Mouse (Mus musculus): ENCODE data around the gene Flot2. TPM values are rescaled to one million over a fixed set of nuclear protein-coding genes. Genes with fewer than 3 reads are reported as not detected.

The Flot2 gene
- total RNA-seq (2021): 10 to 100 TPM; 46.0 to 49.8 TPM
- long read RNA-seq, experiment 1, transcript Flot2-202 (11 exons, 2,568 nt): minor isoform, 16 of 209 reads
- long read RNA-seq, experiment 1, transcript Flot2-201 (11 exons, 2,621 nt): major isoform, 163 of 209 reads
- long read RNA-seq, experiment 1, partial matches to known transcripts: 11 of 209 reads
- long read RNA-seq, experiment 1, other reads (novel, unspliced or antisense): 17 of 209 reads
- long read RNA-seq, experiment 2, transcript Flot2-201 (11 exons, 2,621 nt): major isoform, 141 of 171 reads
- long read RNA-seq, experiment 2, partial matches to known transcripts: 16 of 171 reads
- long read RNA-seq, experiment 2, other reads (novel, unspliced or antisense): 10 of 171 reads

DNA sequence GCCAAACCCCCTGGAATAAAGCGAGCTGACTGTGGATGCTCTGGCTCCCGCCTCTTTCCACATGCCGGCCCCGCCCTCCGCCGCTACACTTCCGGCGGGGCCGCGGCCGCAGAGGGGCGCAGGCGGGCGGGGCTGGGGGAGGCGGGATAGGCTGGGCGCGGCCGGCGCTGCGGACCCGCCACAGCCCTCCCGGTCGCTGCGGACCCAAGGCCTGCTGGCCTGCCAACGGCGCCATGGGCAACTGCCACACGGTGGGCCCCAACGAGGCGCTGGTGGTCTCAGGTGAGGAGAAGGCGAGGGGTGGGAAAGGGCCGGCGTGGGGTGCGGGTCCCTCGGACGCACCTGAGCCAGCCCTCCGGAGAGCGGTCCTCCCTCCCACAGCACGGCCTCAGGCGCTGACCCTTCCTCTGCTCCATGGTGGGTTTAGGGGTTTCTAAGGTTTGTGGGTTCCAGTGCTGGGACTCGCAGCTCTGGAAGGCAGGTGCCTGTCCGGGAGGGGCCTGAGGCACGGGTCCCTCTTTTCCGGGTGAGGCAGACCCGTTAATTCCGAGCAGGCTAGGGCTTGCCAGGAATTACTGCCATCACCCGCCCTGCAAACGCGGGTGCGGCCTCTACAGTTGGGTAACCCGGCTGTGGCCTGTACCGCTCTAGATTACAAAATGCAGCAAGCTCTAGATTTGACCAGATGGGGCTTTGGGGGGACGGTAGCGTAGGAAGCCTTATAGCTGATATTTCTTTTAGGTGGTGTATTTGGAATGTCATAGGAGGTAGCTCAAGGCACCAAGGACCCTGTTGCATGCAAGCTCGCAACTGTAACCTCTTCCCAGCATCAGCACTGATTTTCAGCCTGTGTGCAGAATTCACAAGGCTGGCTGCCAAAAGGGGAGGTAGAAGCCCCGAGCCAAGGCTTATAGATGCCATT lies at the start of gene Flot2:
Gene Flot2 (plus strand): TSS at position 101 of the 922 bp plus-strand sequence.
- intact Hi-C loops (cut with DNase I): loop anchor here (5.0 kb wide), 1 partner anchor 139 kb away; the partner anchor contains the start of genes Nek8 and Tlcd1

DNA sequence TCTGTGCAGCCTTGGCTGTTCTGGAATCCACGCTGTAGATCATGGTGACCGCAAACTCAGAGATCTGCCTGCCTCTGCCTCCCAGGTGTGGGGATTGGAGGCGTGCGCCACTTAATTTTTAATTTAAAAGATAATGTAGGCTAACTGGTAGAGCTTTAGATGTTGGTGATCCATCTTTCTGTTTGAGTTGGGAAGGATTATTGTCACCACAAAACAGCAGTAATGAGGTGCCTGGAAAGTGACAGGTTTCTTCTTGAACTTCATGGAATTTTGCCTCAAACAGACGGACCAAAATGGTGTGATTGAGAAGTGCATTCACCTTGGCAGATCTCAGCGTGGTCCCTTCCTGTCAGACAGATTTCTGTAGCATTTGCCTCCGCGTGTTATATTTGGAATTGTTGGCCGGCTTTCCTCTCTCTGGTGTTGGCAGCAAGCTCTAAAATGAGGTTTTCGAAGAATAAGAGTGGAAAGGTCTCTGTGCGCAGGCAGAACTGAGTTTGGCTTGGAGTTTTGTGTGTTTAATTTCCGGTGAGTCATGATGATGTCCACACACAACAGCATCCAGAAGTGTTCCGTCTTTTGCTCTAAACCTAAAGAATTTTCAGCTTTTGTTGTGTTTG lies 48.5 kb upstream of the Flot2 start:
- Histone ChIP-seq H3K27ac (no peak overlapping the region), H3K4me3 (no peak overlapping the region)
- DNase-seq: no peak
- TF ChIP-seq CTCF (IDR thresholded peaks at IDR 0.05): no peak
- intact Hi-C loops (cut with DNase I): no loop called here

More for the DNA sequence above, at the start of gene Flot2:
- Histone ChIP-seq H3K27ac (peak within 1 kb of the TSS; percentile 94), H3K4me3 (peak within 1 kb of the TSS; percentile 91)
- peak; percentile 45 for TF ChIP-seq CTCF (IDR thresholded peaks at IDR 0.05)
- DNase-seq: peak; percentile 78

DNA sequence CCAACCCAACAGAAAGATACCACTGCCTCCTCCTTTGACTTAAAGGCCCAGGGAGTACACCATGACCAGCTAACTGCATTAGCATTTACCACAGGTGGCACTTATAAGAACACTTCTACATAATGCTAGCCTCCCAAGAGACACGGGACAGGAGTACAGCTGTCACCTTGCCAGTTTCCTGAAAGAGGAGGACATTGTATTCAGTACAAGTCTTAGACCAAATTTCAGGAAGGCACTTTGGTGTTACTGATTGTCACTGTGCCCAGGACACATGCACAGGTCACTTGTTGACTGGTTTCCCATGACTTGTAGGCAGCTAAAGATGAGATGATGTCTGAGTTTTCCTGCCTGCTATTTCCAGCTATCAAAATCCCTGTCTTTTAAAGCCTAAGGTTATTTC lies 42.2 kb upstream of the Flot2 start:
- Histone ChIP-seq H3K27ac (peak overlapping the region; percentile 60), H3K4me3 (no peak overlapping the region)
- no peak for DNase-seq
- intact Hi-C loops (cut with DNase I): no loop called here
- TF ChIP-seq CTCF (IDR thresholded peaks at IDR 0.05): no peak

DNA sequence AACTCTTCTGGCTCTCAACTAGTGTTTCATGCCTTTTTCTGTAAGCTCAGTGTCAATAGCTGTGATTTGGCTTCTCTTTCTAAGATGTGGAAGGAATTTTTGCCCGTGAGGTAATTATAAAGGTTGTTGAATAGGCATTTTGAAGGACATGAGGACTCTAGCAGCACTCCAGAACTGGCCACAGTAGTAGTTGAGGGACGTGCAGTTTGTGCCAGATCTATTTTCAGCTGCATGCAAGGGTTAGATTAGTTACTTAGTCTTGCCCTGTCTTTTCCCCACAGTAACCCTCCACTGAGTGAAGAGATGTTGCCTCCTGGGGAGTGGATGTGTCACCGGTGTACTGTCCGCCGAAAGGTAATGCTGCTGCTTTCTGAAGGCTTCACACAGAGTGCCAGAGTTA lies 31.3 kb upstream of the Flot2 start:
- H3K27ac ChIP-seq: peak overlapping the region; percentile 85
- H3K4me3 ChIP-seq: no peak overlapping the region; the same call in 1 of the 2 replicates
- no peak for TF ChIP-seq CTCF (IDR thresholded peaks at IDR 0.05)
- intact Hi-C loops (cut with DNase I): no loop called here
- peak; percentile 45 for DNase-seq

DNA sequence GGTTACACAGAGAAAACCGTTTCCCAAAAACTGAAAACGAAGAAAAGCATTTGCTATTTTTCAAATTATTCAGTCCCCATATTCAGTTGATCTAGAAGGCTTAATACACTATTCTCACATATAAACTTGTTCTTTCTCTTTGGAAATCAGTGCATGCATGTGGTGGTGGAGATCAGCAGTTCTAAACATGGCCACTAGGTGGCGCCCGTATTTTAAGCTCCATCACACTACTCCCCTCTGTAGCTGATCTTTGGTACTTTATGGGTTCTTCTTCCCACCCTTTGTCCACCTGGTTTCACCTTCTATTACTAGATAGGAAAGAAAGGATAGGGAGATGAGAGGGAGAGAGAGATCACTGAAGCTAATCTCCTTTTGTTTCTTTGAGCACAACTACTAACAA lies 18.1 kb upstream of the Flot2 start:
- Histone ChIP-seq H3K4me3 (no peak overlapping the region), H3K27ac (no peak overlapping the region)
- intact Hi-C loops (cut with DNase I): loop anchor here (1.0 to 2.0 kb wide), 2 partner anchors 35 to 158 kb away; no protein-coding TSS in a partner anchor
- TF ChIP-seq CTCF (IDR thresholded peaks at IDR 0.05): peak; percentile 95
- DNase-seq: peak; percentile 74

DNA sequence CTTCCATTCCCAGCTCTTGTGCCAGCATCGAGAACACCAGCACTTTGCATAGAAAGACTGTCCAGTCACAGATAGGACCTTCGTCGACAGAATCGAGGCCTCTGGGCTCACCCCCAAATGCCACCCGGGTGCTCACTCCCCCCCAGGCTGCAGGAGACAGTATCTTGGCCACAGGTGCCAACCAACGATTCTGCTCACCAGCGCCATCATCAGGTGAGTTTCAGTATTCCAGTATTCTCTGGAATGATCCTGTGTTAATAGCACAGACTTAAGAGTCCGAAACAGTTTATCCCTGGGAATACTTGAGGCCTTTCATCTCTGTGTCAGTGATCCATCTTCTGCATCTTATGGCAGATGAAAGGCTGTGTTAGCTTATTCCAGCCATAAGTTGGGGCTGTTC lies 14.1 kb upstream of the Flot2 start:
- Histone ChIP-seq H3K27ac (no peak overlapping the region), H3K4me3 (no peak overlapping the region)
- peak; percentile 57 for TF ChIP-seq CTCF (IDR thresholded peaks at IDR 0.05)
- intact Hi-C loops (cut with DNase I): no loop called here
- DNase-seq: peak; percentile 37

DNA sequence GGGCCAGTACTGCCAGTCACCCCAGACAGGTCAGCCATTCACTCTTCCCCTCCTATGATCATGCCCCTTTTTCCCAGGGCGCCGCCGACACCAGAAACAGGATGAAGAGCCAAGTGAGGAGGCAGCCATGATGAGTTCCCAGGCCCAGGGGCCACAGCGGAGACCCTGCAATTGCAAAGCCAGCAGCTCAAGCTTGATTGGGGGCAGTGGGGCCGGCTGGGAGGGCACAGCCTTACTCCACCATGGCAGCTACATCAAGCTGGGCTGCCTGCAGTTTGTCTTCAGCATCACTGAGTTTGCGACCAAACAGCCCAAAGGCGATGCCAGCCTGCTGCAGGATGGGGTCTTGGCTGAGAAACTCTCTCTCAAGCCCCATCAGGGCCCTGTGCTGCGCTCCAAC lies 8.5 kb upstream of the Flot2 start:
- H3K4me3 ChIP-seq: no peak overlapping the region
- no peak for DNase-seq
- no peak overlapping the region for H3K27ac ChIP-seq
- no peak for TF ChIP-seq CTCF (IDR thresholded peaks at IDR 0.05)
- intact Hi-C loops (cut with DNase I): no loop called here

DNA sequence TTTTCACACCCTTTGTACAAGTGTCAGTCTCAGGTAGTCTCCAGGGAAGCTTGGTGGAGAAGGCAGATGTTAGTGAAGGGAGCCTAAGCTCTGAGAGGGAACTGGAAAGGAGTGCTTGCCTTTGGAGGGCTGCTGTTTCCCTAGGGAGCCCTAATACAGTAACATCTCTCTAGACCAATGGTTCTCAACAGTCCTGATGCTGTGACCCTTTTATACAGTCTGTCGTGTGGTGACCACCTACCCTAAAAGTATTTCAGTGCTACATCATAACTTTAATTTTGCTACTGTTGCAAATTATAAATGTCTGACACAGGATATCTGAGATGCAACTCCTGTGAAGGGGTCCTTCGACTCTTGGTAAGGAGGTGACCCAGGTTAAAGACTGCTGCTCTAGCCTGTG lies 7.1 kb upstream of the Flot2 start:
- no peak overlapping the region for H3K4me3 ChIP-seq
- H3K27ac ChIP-seq: no peak overlapping the region
- intact Hi-C loops (cut with DNase I): no loop called here
- no peak for DNase-seq
- no peak for TF ChIP-seq CTCF (IDR thresholded peaks at IDR 0.05)

DNA sequence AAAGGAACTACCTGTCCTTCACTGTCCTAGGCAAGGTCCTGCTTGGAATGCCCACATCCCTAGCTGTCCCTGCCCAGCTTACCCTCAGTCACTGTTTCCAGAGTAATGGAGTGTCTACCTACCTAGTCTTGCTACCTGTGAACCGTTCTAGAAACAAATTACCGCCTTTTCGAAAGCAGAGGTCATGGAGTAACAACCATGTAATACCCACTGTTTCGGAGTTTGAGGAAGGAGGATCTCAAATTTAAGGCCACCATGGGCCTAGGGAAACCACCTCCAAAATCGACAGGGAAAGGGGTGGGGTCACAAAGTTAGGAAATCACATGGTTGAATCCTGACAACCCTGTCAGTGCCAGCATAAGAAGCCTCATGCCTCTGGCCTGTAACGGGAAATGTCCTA lies 6.3 kb upstream of the Flot2 start:
- 0 out of 2 replicates have a peak overlapping the region, but pooled peaks have one; percentile 74 for H3K27ac ChIP-seq
- DNase-seq: no peak
- TF ChIP-seq CTCF (IDR thresholded peaks at IDR 0.05): no peak
- intact Hi-C loops (cut with DNase I): no loop called here
- peak overlapping the region; percentile 75 for H3K4me3 ChIP-seq

DNA sequence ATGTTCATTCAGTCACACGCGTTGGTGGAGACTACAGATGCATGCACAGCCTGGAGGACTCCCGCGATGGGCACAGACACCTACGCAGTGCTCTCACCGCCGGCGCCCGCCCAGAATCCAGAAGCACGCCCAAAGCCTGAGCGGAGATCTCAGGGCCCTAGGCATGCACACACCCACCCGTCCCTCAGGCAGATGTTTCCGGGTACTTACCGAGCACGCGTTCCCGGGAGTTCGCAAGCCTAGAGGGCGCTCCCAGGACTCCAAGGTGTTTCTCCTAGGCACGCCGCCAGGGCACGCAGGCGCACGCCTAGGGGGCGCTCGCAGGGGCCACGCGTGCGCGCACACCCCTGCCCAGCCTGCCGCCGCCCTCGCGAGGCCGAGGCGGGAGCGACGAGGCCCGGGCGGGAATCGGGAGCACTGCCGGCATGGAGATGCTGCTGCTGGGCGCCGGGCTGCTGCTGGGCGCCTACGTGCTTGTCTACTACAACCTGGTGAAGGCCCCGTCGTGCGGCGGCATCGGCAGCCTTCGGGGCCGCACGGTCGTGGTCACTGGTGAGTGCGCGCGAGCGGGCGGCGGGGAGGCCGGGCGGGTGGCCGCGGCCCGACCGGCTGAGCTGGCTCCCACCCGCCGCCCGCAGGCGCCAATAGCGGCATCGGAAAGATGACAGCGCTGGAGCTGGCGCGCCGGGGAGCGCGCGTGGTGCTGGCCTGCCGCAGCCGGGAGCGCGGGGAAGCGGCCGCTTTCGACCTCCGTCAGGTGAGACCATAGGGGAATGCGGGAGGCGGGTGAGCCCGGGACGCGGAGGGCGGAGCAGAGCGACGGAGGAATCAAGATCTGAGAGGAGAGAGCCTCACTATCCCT lies 5.6 kb upstream of the Flot2 start, which contains the start of gene Dhrs13:
Gene Dhrs13 (plus strand): TSS at position 334 of the 862 bp plus-strand sequence.
- DNase-seq: peak; percentile 94
- Histone ChIP-seq H3K4me3 (peak within 1 kb of the TSS; percentile 75), H3K27ac (peak within 1 kb of the TSS; percentile 74)
- intact Hi-C loops (cut with DNase I): no loop called here
- TF ChIP-seq CTCF (IDR thresholded peaks at IDR 0.05): peak; percentile 95; the same call in 1 of the 2 replicates

DNA sequence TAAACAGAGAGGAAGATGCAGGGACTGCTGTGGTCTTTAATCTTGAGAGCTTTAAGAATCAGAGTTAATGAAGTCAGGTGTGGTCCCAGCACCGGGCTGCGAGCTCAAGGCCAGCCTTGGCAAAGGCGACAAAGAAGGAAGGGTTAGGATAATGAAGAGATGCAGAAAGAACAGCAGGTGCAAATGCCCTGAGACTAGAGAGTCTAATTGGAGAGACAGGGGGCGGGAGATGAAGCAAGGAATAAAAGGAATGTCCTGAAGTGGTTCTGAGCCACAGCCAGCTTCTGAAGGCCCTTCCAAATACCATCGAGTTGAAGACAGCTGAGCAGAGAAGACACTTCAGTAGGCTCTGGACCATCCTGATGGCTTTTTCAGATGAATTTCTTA lies 4.9 kb upstream of the Flot2 start:
- peak overlapping the region; percentile 75 for H3K4me3 ChIP-seq
- TF ChIP-seq CTCF (IDR thresholded peaks at IDR 0.05): no peak
- intact Hi-C loops (cut with DNase I): no loop called here
- DNase-seq: no peak
- peak overlapping the region; percentile 74 for H3K27ac ChIP-seq

Measured in gastrocnemius, adult 2 months (tissue).